Mouse (Mus musculus) liver, embryonic 15.5 days (tissue): ENCODE results near the gene Gfap. TPM values are rescaled to one million over a fixed set of nuclear protein-coding genes. Genes with fewer than 3 reads are reported as not detected.

ENCODE experiments used
- ATAC-seq: fragments of 200-750 bp; cut with Nextera tagmentation; 2 replicates; pipeline ENCODE4 v1.8.0; 2017; ENCODE audit warnings: moderate number of reproducible peaks, mild to moderate bottlenecking, moderate library complexity; ENCODE audit not compliant: insufficient read depth
- H3K27ac ChIP-seq: fragments of 300-500 bp; sonication (generic); replicated peaks from 2 replicates; pipeline ENCODE4 v1.5.1; 2015; ENCODE audit warnings: mild to moderate bottlenecking, inconsistent platforms
- H3K27me3 ChIP-seq: fragments of 300-500 bp; sonication (generic); 2 replicates; pipeline ENCODE4 v1.6.1; 2015; ENCODE audit warnings: mild to moderate bottlenecking, inconsistent platforms
- H3K36me3 ChIP-seq: fragments of 300-500 bp; sonication (generic); replicated peaks from 2 replicates; pipeline ENCODE4 v1.6.1; 2015; ENCODE audit warnings: moderate library complexity, mild to moderate bottlenecking, inconsistent platforms
- H3K4me1 ChIP-seq: fragments of 300-500 bp; sonication (generic); replicated peaks from 2 replicates; pipeline ENCODE4 v1.6.1; 2015; ENCODE audit warnings: inconsistent platforms
- H3K4me2 ChIP-seq: fragments of 300-500 bp; sonication (generic); 2 replicates; pipeline ENCODE4 v1.6.1; 2015; ENCODE audit warnings: moderate library complexity, mild to moderate bottlenecking, inconsistent platforms
- H3K4me3 ChIP-seq: fragments of 300-500 bp; sonication (generic); replicated peaks from 2 replicates; pipeline ENCODE4 v1.5.1; 2015; ENCODE audit warnings: mild to moderate bottlenecking, inconsistent platforms
- H3K9ac ChIP-seq: fragments of 300-500 bp; sonication (generic); 2 replicates; pipeline ENCODE4 v1.6.1; 2015; ENCODE audit warnings: moderate library complexity, mild to moderate bottlenecking, inconsistent platforms
- H3K9me3 ChIP-seq: fragments of 300-500 bp; sonication (generic); replicated peaks from 2 replicates; pipeline ENCODE4 v1.6.1; 2016; ENCODE audit warnings: inconsistent platforms
- WGBS: fragments of 180-500 bp; shearing (Covaris S2); methylation state at CpG from one replicate; pipeline ENCODE4 v1.1.7; 2015; ENCODE audit warnings: mixed read lengths; ENCODE audit not compliant: insufficient replicate concordance; 5-methylcytosine and 5-hydroxymethylcytosine counted together
- polyA plus RNA-seq: library from polyadenylated mRNA; unstranded; fragments of >200 nt; fragmentation: Nextera tagmentation; extraction: Ambion mirVana; gene quantifications from 2 replicates; pipeline ENCODE4 v1.2.1, GENCODE M21; 2015

Gfap gene
- polyA plus RNA-seq = 8.5 and 9.4 TPM in 2 replicates

DNA sequence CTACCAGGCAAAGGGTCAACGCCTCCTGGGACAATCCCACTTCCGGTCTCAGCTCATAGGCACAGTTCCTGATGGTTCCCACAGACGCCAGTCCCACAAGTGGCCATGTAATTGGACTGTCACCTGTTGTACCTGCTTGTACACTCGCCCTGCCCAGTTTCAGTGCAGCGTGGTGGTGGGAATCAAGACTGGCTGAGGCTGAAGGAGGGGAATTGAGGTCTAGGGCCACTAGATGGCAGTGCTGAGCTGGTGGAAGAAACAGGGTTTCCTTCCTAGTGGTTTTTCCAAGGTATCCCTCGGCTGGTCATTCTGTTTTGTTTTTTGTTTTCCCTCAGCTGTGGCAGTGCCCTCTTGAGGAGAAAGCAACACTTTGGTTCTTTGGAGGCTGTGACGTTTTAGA lies at the start of gene Gfap:
Gfap (minus strand) TSS at position 150 of the 400 bp plus-strand sequence.
- peaks cover 21% of the 10 kb centered on the region for H3K36me3 ChIP-seq
- WGBS = 6% methylated on average over 7 of the region's 7 CpGs
- H3K9me3 ChIP-seq = no peaks in the 10 kb centered on the region
- peaks cover 38% of the 10 kb centered on the region for H3K27me3 ChIP-seq
- H3K9ac ChIP-seq = no peak within 1 kb of the TSS
- no peak within 1 kb of the TSS for H3K27ac ChIP-seq
- H3K4me3 ChIP-seq = no peak within 1 kb of the TSS
- H3K4me2 ChIP-seq = no peak within 1 kb of the TSS
- ATAC-seq = no peak
- H3K4me1 ChIP-seq = peaks cover 26% of the 10 kb centered on the region

- Histone ChIP-seq H3K4me2 (peak overlapping the region; percentile 64), H3K27me3 (peaks cover 100% of the 10 kb centered on the region), H3K4me3 (peak overlapping the region; percentile 48), H3K27ac (no peak overlapping the region), H3K36me3 (no peaks in the 10 kb centered on the region), H3K9me3 (no peaks in the 10 kb centered on the region), H3K4me1 (peaks cover 31% of the 10 kb centered on the region), H3K9ac (no peak overlapping the region)
- no peak for ATAC-seq
- under 1% methylated on average over 51 of the region's 51 CpGs for WGBS
These were observed 47.6 kb upstream of the Gfap start for GRCm38 (mm10) chr11:102948043-102948961.

- Histone ChIP-seq H3K4me3 (peak overlapping the region; percentile 38), H3K4me1 (peaks cover 32% of the 10 kb centered on the region), H3K4me2 (peak overlapping the region; percentile 64), H3K9me3 (no peaks in the 10 kb centered on the region), H3K9ac (no peak overlapping the region), H3K27ac (no peak overlapping the region), H3K36me3 (no peaks in the 10 kb centered on the region), H3K27me3 (peaks cover 100% of the 10 kb centered on the region)
- ATAC-seq = no peak
- WGBS = 5% methylated on average over 8 of the region's 8 CpGs
These were observed 46.3 kb upstream of the Gfap start for GRCm38 (mm10) chr11:102946992-102947343.

DNA sequence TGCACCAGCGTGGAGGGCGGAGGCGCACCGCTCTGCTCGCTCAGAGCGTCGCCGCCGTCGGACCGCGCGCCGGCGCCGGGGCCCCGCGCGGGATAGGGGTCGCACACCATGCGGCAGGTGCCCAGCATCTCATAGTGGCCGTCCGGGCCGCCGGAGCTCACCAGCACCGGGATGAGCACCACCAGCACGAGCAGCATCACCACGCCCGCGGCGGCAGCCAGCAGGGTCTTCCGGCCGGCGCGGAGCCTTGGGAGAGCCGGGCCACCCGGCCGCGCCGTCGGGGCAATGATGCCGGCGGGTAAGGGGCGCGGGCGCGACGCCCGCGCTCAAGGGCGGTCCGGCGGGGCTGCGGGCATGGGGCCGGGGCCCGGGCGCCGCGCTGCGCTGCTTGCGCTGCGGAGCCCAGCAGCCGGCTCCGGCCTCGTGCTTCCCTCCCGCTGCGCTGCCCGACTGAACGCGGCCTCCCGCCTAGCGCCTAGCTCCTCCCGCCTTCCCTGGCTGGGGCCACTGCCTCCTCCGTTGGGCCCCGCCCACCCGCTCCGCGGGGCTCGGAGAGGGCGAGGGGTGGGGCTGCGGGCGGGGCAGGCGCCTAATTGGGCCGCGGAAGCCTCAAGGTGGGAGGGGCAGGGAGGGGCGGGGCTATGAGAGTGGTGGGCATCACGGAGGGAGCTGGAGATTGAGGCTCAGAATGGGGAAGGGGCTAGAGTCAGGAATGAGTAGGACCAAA lies 45.7 kb upstream of the Gfap start, which contains the start of gene C1ql1:
C1ql1 (minus strand) TSS at position 424 of the 727 bp plus-strand sequence.
- Histone ChIP-seq H3K4me1 (peaks cover 36% of the 10 kb centered on the region), H3K27me3 (peaks cover 98% of the 10 kb centered on the region), H3K36me3 (no peaks in the 10 kb centered on the region), H3K9me3 (no peaks in the 10 kb centered on the region), H3K4me3 (peak within 1 kb of the TSS; percentile 38), H3K27ac (no peak within 1 kb of the TSS), H3K4me2 (peak within 1 kb of the TSS; percentile 64), H3K9ac (no peak within 1 kb of the TSS)
- peak; percentile 87 for ATAC-seq
- 2% methylated on average over 87 of the region's 87 CpGs for WGBS

DNA sequence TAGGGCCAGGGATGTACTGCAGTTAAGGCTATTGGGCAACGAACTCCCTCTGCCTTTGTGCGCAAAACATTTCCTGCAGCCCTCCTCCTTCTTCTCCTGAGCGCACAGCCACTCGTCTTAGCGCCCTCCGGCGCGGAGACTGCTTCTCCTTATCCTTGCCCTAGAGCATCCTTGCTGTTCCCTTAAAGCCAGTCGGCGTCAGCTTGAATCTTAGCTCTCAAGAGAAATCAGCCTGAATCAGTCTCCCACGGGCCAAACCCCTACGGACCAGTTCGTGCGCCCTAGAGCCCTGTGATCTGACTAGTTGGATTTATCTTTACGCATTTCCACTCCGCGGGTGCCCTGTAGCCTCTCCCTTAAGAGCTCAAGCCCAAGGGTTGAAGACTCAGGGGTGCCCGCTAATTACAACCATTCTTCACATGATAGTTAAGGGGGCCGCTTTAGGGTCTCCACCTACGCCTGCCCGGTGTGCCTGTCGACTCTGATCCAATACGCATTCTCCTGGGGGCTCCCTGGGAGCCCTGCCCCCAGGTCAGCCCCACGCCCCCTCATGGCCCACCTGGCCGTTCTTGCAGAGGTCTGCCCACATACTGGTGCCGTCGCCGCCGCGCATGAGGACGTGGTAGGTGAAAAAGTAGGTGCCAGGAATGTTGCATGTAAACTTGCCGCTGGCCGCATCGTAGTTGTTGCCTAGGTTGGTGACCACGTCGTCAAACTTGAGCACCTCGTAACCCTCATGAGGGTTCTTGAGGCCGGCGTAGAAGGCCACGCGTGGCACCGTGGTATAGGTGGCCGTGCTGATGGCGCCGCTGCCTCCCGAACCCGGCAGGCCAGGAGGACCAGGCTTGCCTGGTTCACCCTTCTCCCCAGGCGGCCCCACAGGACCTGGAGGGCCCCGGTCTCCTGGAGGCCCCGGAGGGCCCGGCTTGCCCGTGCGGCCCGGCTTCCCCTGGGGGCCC lies 44.9 kb upstream of the Gfap start:
- peaks cover 98% of the 10 kb centered on the region for H3K27me3 ChIP-seq
- H3K27ac ChIP-seq = no peak overlapping the region
- no peaks in the 10 kb centered on the region for H3K9me3 ChIP-seq
- H3K36me3 ChIP-seq = no peaks in the 10 kb centered on the region
- H3K4me3 ChIP-seq = peak overlapping the region; percentile 38
- no peak for ATAC-seq
- 4% methylated on average over 54 of the region's 54 CpGs for WGBS
- peak overlapping the region; percentile 64; the same call in 1 of the 2 replicates for H3K4me2 ChIP-seq
- no peak overlapping the region for H3K9ac ChIP-seq
- peaks cover 36% of the 10 kb centered on the region for H3K4me1 ChIP-seq

GRCm38 (mm10) chr11:102941236-102941635 lies 40.5 kb upstream of the Gfap start:
- H3K27ac ChIP-seq = no peak overlapping the region
- no peak for ATAC-seq
- H3K36me3 ChIP-seq = no peaks in the 10 kb centered on the region
- H3K4me3 ChIP-seq = no peak overlapping the region
- H3K27me3 ChIP-seq = peaks cover 98% of the 10 kb centered on the region
- H3K4me1 ChIP-seq = peaks cover 18% of the 10 kb centered on the region
- WGBS = 41% methylated on average over 6 of the region's 6 CpGs
- H3K9ac ChIP-seq = no peak overlapping the region
- H3K9me3 ChIP-seq = no peaks in the 10 kb centered on the region
- no peak overlapping the region for H3K4me2 ChIP-seq

- no peak for ATAC-seq
- H3K27ac ChIP-seq = no peak overlapping the region
- no peak overlapping the region for H3K4me2 ChIP-seq
- 0 out of 2 replicates have a peak, but pooled peaks cover 9% of the 10 kb centered on the region for H3K4me1 ChIP-seq
- H3K36me3 ChIP-seq = no peaks in the 10 kb centered on the region
- 24% methylated on average over 13 of the region's 13 CpGs for WGBS
- H3K9ac ChIP-seq = no peak overlapping the region
- H3K27me3 ChIP-seq = peaks cover 98% of the 10 kb centered on the region
- no peaks in the 10 kb centered on the region for H3K9me3 ChIP-seq
- H3K4me3 ChIP-seq = no peak overlapping the region
These were observed 38.4 kb upstream of the Gfap start for GRCm38 (mm10) chr11:102939024-102939675.

DNA sequence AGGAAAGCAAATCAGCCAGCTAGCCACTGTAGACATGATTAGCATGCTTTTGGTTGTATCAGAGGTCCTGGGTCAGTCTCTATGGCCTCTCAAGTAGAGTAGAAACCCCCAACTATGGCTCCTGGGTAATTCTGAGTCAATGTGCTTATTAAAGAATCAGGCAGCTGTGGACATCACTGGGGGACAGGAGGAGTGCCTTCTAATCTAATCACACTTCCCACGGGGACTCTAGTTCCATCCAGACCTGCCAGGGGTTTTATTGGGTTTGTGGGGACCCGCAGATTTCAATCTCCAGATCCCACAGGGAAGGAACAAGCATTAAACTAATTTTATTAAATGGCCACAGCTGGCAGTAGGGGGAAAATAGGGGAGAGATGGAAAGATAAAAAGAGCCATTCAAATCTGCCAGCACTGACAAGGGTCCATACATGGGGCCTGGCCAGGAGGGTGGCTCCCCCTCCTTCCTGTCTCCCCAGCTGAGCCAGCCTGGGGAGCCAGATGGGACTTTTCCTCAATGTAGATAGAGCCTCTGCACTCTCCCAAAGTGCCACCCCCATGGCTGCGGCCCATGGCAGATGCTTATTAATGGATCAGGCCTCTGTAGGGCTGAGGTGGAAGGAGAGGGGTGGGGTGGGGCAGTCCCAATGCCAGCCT lies 36.9 kb upstream of the Gfap start:
- no peaks in the 10 kb centered on the region for H3K9me3 ChIP-seq
- no peaks in the 10 kb centered on the region for H3K36me3 ChIP-seq

DNA sequence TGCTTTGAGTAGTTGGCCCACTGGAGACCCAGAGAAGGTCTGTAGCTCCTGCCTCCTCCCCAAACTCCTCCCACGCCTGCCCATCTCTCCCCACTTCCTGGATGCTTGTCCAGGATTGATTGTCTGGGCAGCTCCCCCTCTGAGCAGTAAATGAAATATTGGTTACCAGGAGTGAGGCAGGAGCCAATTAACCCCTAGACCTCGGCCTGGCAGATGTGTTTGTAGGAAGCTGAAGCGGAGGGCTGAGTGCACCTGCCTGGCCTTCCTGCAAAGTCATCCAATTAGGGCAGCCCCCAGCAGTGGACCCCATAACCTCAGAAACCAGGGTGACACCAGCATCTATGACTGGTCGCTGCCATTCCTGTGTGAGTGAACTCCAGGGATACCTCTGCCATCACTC lies 35.6 kb upstream of the Gfap start:
- Histone ChIP-seq H3K4me1 (0 out of 2 replicates have a peak, but pooled peaks cover 3% of the 10 kb centered on the region), H3K9me3 (no peaks in the 10 kb centered on the region), H3K4me2 (no peak overlapping the region), H3K36me3 (no peaks in the 10 kb centered on the region), H3K9ac (no peak overlapping the region; the same call in 1 of the 2 replicates), H3K27me3 (peaks cover 92% of the 10 kb centered on the region), H3K4me3 (no peak overlapping the region), H3K27ac (no peak overlapping the region)
- no peak for ATAC-seq
- WGBS = 41% methylated on average over 4 of the region's 4 CpGs

More for the DNA sequence above, 36.9 kb upstream of the Gfap start:
- Histone ChIP-seq H3K27me3 (peaks cover 93% of the 10 kb centered on the region), H3K4me3 (no peak overlapping the region), H3K4me1 (0 out of 2 replicates have a peak, but pooled peaks cover 9% of the 10 kb centered on the region), H3K4me2 (no peak overlapping the region), H3K9ac (no peak overlapping the region), H3K27ac (no peak overlapping the region)
- no peak for ATAC-seq
- 47% methylated on average over 3 of the region's 3 CpGs for WGBS

GRCm38 (mm10) chr11:102930672-102931071 lies 30.0 kb upstream of the Gfap start:
- Histone ChIP-seq H3K27me3 (peaks cover 63% of the 10 kb centered on the region), H3K9ac (no peak overlapping the region)
- WGBS = 62% methylated on average over 10 of the region's 10 CpGs

More at GRCm38 (mm10) chr11:102930672-102931071, 30.0 kb upstream of the Gfap start:
- Histone ChIP-seq H3K27ac (no peak overlapping the region), H3K36me3 (no peaks in the 10 kb centered on the region), H3K4me3 (no peak overlapping the region), H3K4me1 (peaks cover 6% of the 10 kb centered on the region; the same call in 1 of the 2 replicates), H3K9me3 (no peaks in the 10 kb centered on the region), H3K4me2 (no peak overlapping the region)
- no peak for ATAC-seq
